Mouse (Mus musculus): ENCODE measurements around the gene Klhl12. TPM values are rescaled to one million over a fixed set of nuclear protein-coding genes. Genes with fewer than 3 reads are reported as not detected.
"Not testable (repeated sequence)": the region's sequence is repeated elsewhere in the genome, so short reads cannot be mapped to it uniquely, and the experiment has no call there.

The Klhl12 gene
- polyA plus RNA-seq, 1 experiment = 26.3 TPM

- no peaks in the 10 kb centered on the region for H3K4me1 ChIP-seq (ENCODE audit: control insufficient read depth, insufficient read depth, low read length)
- TF ChIP-seq CTCF (IDR thresholded peaks at IDR 0.05; ENCODE audit: extremely low read depth, insufficient read depth, low read length) (no peak), POLR2A (IDR thresholded peaks at IDR 0.05; ENCODE audit: extremely low read depth, insufficient read depth, low read length) (no peak)
- H3K27ac ChIP-seq (ENCODE audit: insufficient read depth, low read length) = no peak overlapping the region
- H3K4me3 ChIP-seq (ENCODE audit: insufficient read depth, low read length) = no peak overlapping the region
Observed at GRCm38 (mm10) chr1:134445418-134445817, 9.9 kb upstream of the Klhl12 start.

DNA sequence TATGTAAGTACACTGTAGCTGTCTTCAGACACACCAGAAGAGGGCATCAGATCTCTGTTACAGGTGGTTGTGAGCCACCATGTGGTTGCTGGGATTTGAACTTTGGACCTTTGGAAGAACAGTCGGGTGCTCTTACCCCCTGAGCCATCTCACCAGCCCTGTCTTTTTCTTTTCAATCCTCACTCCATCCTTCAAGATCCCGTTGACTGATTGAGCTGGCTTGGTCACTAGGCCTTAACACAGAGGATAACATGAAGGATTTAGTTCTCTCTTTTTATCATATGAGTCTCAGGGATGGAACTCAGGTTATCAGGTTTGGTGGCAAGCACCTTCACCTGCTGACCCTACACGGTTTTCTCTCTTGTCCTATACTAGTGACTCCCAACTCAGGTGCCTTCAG lies 6.8 kb upstream of the Klhl12 start:
- H3K4me3 ChIP-seq (ENCODE audit: insufficient read depth, low read length) = not testable (repeated sequence)

GRCm38 (mm10) chr1:134450201-134450600 lies 5.1 kb upstream of the Klhl12 start:
- Histone ChIP-seq H3K27ac (ENCODE audit: insufficient read depth, low read length) (no peak overlapping the region), H3K4me3 (ENCODE audit: insufficient read depth, low read length) (no peak overlapping the region), H3K4me1 (ENCODE audit: control insufficient read depth, insufficient read depth, low read length) (no peaks in the 10 kb centered on the region)
- no peak for TF ChIP-seq CTCF (IDR thresholded peaks at IDR 0.05; ENCODE audit: extremely low read depth, insufficient read depth, low read length)
- no peak for TF ChIP-seq POLR2A (IDR thresholded peaks at IDR 0.05; ENCODE audit: extremely low read depth, insufficient read depth, low read length)

More for the DNA sequence above, 6.8 kb upstream of the Klhl12 start:
- not testable (repeated sequence) for H3K4me1 ChIP-seq (ENCODE audit: control insufficient read depth, insufficient read depth, low read length); H3K27ac ChIP-seq (ENCODE audit: insufficient read depth, low read length)

DNA sequence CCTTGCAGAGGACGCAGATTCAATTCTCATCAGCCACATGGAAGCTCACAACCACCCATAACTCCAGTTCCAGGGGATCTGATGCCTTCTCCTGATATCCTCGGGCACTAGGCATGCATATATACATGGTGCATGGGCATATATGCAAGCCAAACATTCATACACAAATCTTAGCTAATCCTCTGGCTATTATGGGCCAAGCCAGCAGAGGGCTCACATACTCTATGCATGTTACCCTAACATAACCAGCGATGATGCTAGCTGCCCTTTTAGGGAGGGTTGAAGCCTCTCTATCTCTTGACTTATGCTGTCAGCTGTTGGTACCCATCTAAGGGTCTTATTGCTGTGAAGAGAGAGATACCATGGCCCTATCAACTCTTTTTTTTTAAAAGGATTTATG lies 4.3 kb upstream of the Klhl12 start:
- peak; percentile 49; the same call in 1 of the 2 replicates for TF ChIP-seq CTCF (IDR thresholded peaks at IDR 0.05; ENCODE audit: extremely low read depth, insufficient read depth, low read length)
- no peak for TF ChIP-seq POLR2A (IDR thresholded peaks at IDR 0.05; ENCODE audit: extremely low read depth, insufficient read depth, low read length)
- Histone ChIP-seq H3K4me1 (ENCODE audit: control insufficient read depth, insufficient read depth, low read length) (no peaks in the 10 kb centered on the region), H3K27ac (ENCODE audit: insufficient read depth, low read length) (no peak overlapping the region), H3K4me3 (ENCODE audit: insufficient read depth, low read length) (no peak overlapping the region)

DNA sequence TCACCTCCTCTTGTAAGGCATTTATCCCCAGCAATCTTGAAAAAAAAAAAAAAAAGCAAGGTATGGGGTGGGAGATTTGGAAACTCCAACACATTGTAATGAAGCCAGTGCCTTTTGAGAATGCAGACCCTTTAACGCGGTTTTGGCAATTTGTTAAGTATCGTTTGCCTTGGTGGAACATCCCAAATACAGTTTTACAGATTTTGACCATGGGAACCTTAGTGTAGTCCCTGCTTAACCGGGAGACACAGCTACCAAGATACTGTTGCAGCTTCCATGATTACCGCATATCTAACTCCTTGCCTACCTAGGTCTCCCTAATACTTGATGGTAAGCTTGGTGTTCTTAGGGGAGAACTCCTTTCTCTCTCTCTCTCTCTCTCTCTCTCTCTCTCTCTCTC lies 729 bp downstream of the Klhl12 start:
- Histone ChIP-seq H3K27ac (ENCODE audit: insufficient read depth, low read length) (no peak overlapping the region), H3K4me1 (ENCODE audit: control insufficient read depth, insufficient read depth, low read length) (no peaks in the 10 kb centered on the region; the same call in 1 of the 2 replicates), H3K4me3 (ENCODE audit: insufficient read depth, low read length) (peak overlapping the region; percentile 73; the same call in 1 of the 2 replicates)
- TF ChIP-seq CTCF (IDR thresholded peaks at IDR 0.05; ENCODE audit: extremely low read depth, insufficient read depth, low read length) (no peak), POLR2A (IDR thresholded peaks at IDR 0.05; ENCODE audit: extremely low read depth, insufficient read depth, low read length) (no peak)

DNA sequence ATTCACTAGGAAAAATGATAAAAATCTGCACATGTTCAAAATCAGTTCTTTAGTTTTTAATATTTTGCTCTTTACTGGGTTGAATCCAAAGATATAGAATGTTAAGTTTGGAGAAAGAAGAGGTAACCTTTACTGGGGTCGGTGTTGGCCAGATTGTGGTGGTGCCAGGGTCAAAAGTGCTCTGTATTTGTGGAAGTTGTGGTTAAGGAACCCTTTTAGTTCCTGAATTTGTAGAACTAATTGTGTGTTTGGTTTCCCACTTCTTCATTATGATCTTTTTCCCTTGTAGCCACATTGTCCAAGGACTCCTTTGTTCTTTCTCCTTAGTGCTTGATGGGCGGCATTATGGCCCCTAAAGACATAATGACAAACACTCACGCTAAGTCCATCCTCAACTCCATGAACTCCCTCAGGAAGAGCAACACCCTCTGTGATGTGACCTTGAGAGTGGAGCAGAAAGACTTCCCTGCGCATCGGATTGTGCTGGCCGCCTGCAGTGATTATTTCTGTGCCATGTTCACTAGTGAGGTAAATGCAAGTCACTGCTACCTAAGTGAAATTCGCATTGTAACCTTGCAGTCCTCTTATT lies 2.9 kb downstream of the Klhl12 start:
- H3K4me3 ChIP-seq (ENCODE audit: insufficient read depth, low read length) = no peak overlapping the region
- TF ChIP-seq POLR2A (IDR thresholded peaks at IDR 0.05; ENCODE audit: extremely low read depth, insufficient read depth, low read length) (no peak), CTCF (IDR thresholded peaks at IDR 0.05; ENCODE audit: extremely low read depth, insufficient read depth, low read length) (no peak)
- H3K4me1 ChIP-seq (ENCODE audit: control insufficient read depth, insufficient read depth, low read length) = no peaks in the 10 kb centered on the region; the same call in 1 of the 2 replicates
- no peak overlapping the region for H3K27ac ChIP-seq (ENCODE audit: insufficient read depth, low read length)

GRCm38 (mm10) chr1:134460294-134461284 lies 5.3 kb downstream of the Klhl12 start:
- TF ChIP-seq CTCF (IDR thresholded peaks at IDR 0.05; ENCODE audit: extremely low read depth, insufficient read depth, low read length) (no peak), POLR2A (IDR thresholded peaks at IDR 0.05; ENCODE audit: extremely low read depth, insufficient read depth, low read length) (no peak)
- Histone ChIP-seq H3K27ac (ENCODE audit: insufficient read depth, low read length) (no peak overlapping the region), H3K4me3 (ENCODE audit: insufficient read depth, low read length) (no peak overlapping the region), H3K4me1 (ENCODE audit: control insufficient read depth, insufficient read depth, low read length) (no peaks in the 10 kb centered on the region; the same call in 1 of the 2 replicates)

GRCm38 (mm10) chr1:134484623-134485022 lies 29.3 kb downstream of the Klhl12 start:
- no peak for TF ChIP-seq CTCF (IDR thresholded peaks at IDR 0.05; ENCODE audit: extremely low read depth, insufficient read depth, low read length)
- no peak for TF ChIP-seq POLR2A (IDR thresholded peaks at IDR 0.05; ENCODE audit: extremely low read depth, insufficient read depth, low read length)
- Histone ChIP-seq H3K4me1 (ENCODE audit: control insufficient read depth, insufficient read depth, low read length) (no peaks in the 10 kb centered on the region), H3K4me3 (ENCODE audit: insufficient read depth, low read length) (no peak overlapping the region), H3K27ac (ENCODE audit: insufficient read depth, low read length) (no peak overlapping the region)

GRCm38 (mm10) chr1:134490903-134491801 lies 35.8 kb downstream of the Klhl12 start:
- Histone ChIP-seq H3K4me1 (ENCODE audit: control insufficient read depth, insufficient read depth, low read length) (no peaks in the 10 kb centered on the region), H3K27ac (ENCODE audit: insufficient read depth, low read length) (no peak overlapping the region), H3K4me3 (ENCODE audit: insufficient read depth, low read length) (no peak overlapping the region)
- TF ChIP-seq CTCF (IDR thresholded peaks at IDR 0.05; ENCODE audit: extremely low read depth, insufficient read depth, low read length) (no peak), POLR2A (IDR thresholded peaks at IDR 0.05; ENCODE audit: extremely low read depth, insufficient read depth, low read length) (no peak)

Measured in cortical plate, adult 2 months (tissue).